Mouse (Mus musculus): ENCODE measurements around the gene Dhrs1.
A peak's percentile ranks its signal among the peaks of the same experiment; 100 is the strongest.

- TF ChIP-seq CTCF (IDR thresholded peaks at IDR 0.05; ENCODE audit: extremely low read depth, insufficient read depth, insufficient read length, insufficient replicate concordance) (no peak), POLR2A (IDR thresholded peaks at IDR 0.05; ENCODE audit: low read depth, low read length) (0 out of 2 replicates have a peak, but pooled peaks have one; percentile 14)
These were observed 43.0 kb upstream of the Dhrs1 start, which contains the start of gene Ripk3 for GRCm38 (mm10) chr14:55788256-55789050.
